Mouse (Mus musculus): ENCODE results near the gene Ufl1. TPM values are rescaled to one million over a fixed set of nuclear protein-coding genes. Genes with fewer than 3 reads are reported as not detected.
"Not testable (repeated sequence)": the region's sequence is repeated elsewhere in the genome, so short reads cannot be mapped to it uniquely, and the experiment has no call there.

Gene Ufl1
- polyA plus RNA-seq, 1 experiment from 2014 or later: 33.6 TPM

GRCm38 (mm10) chr4:25233767-25234166, 47.9 kb downstream of the Ufl1 start:
- not testable (repeated sequence) for DNase-seq (ENCODE audit: low spot score); H3K9me3 ChIP-seq; H3K27me3 ChIP-seq (replicated peaks; ENCODE audit: low read depth, poor library complexity, severe bottlenecking); H3K4me1 ChIP-seq; H3K27ac ChIP-seq (replicated peaks); H3K36me3 ChIP-seq (replicated peaks); H3K4me3 ChIP-seq
- WGBS: 76% methylated on average over 1 of the region's 1 CpGs

GRCm38 (mm10) chr4:25232546-25232945, 49.1 kb downstream of the Ufl1 start:
- WGBS: 93% methylated on average over 3 of the region's 3 CpGs
- Histone ChIP-seq H3K27ac (replicated peaks) (no peak overlapping the region), H3K4me1 (no peaks in the 10 kb centered on the region), H3K4me3 (no peak overlapping the region), H3K9me3 (no peaks in the 10 kb centered on the region), H3K36me3 (replicated peaks) (no peaks in the 10 kb centered on the region), H3K27me3 (replicated peaks; ENCODE audit: low read depth, poor library complexity, severe bottlenecking) (no peaks in the 10 kb centered on the region)
- no peak for DNase-seq (ENCODE audit: low spot score)

- DNase-seq (ENCODE audit: low spot score): no peak
- no peaks in the 10 kb centered on the region for H3K27me3 ChIP-seq (replicated peaks; ENCODE audit: low read depth, poor library complexity, severe bottlenecking)
- WGBS: 30% methylated on average over 1 of the region's 1 CpGs
- H3K4me1 ChIP-seq: no peaks in the 10 kb centered on the region
- H3K4me3 ChIP-seq: no peak overlapping the region
- H3K36me3 ChIP-seq (replicated peaks): no peaks in the 10 kb centered on the region
- H3K9me3 ChIP-seq: no peaks in the 10 kb centered on the region
- no peak overlapping the region for H3K27ac ChIP-seq (replicated peaks)
Measured at GRCm38 (mm10) chr4:25227527-25227926, 54.1 kb downstream of the Ufl1 start.

GRCm38 (mm10) chr4:25221927-25222326, 59.7 kb downstream of the Ufl1 start:
- H3K27ac ChIP-seq (replicated peaks): no peak overlapping the region
- DNase-seq (ENCODE audit: low spot score): no peak
- no peaks in the 10 kb centered on the region for H3K9me3 ChIP-seq
- no peak overlapping the region for H3K4me3 ChIP-seq
- no peaks in the 10 kb centered on the region for H3K27me3 ChIP-seq (replicated peaks; ENCODE audit: low read depth, poor library complexity, severe bottlenecking)
- no peaks in the 10 kb centered on the region for H3K36me3 ChIP-seq (replicated peaks)
- no peaks in the 10 kb centered on the region for H3K4me1 ChIP-seq

- Histone ChIP-seq H3K36me3 (replicated peaks) (no peaks in the 10 kb centered on the region), H3K4me1 (no peaks in the 10 kb centered on the region), H3K4me3 (no peak overlapping the region)
Measured at GRCm38 (mm10) chr4:25213451-25213850, 68.2 kb downstream of the Ufl1 start.

GRCm38 (mm10) chr4:25206166-25206565, 75.5 kb downstream of the Ufl1 start:
- Histone ChIP-seq H3K36me3 (replicated peaks) (no peaks in the 10 kb centered on the region), H3K4me1 (no peaks in the 10 kb centered on the region), H3K27ac (replicated peaks) (no peak overlapping the region), H3K9me3 (no peaks in the 10 kb centered on the region), H3K4me3 (no peak overlapping the region), H3K27me3 (replicated peaks; ENCODE audit: low read depth, poor library complexity, severe bottlenecking) (no peaks in the 10 kb centered on the region)
- DNase-seq (ENCODE audit: low spot score): no peak
- 88% methylated on average over 4 of the region's 4 CpGs for WGBS

More at GRCm38 (mm10) chr4:25213451-25213850, 68.2 kb downstream of the Ufl1 start:
- WGBS: 54% methylated on average over 5 of the region's 5 CpGs
- no peak for DNase-seq (ENCODE audit: low spot score)
- Histone ChIP-seq H3K27ac (replicated peaks) (no peak overlapping the region), H3K9me3 (no peaks in the 10 kb centered on the region), H3K27me3 (replicated peaks; ENCODE audit: low read depth, poor library complexity, severe bottlenecking) (no peaks in the 10 kb centered on the region)

Other genes with a start within 250 kb of the Ufl1 start
- gene Fhl5, start 38.9 kb downstream of the Ufl1 start, polyA plus RNA-seq (2016; fragmentation: Nextera tagmentation; extraction: Ambion mirVana): not detected in 2 replicates